ENCODE assay signal across 8 mouse cellular contexts in genomic region chr13:21778814-21779766, GRCm38 (mm10). TPM values are rescaled to one million over a fixed set of nuclear protein-coding genes. Genes with fewer than 3 reads are reported as not detected.
A peak's percentile ranks its signal among the peaks of the same experiment; 100 is the strongest.
DNase-seq lines count a peak whose midpoint lies in the region; ATAC-seq and TF ChIP-seq lines count a peak whose summit lies in the region.

No protein-coding gene starts in this region.

- peak; percentile 94 for DNase-seq in CH12.LX (ENCODE audit: extremely low read depth)
- peak; percentile 92 for DNase-seq in c-Kit-positive CD71-positive TER-119-negative erythroid progenitor cells, embryonic 14.5 days (ENCODE audit: low read depth)
- peak; percentile 83 for DNase-seq in forebrain, embryonic 11.5 days (ENCODE audit: low spot score)
- DNase-seq in heart, postnatal 0 days (ENCODE audit: low spot score), result peak; percentile 94
- peak; percentile 70 to 79 for DNase-seq in kidney, postnatal 36 days
- DNase-seq in liver, embryonic 14.5 days (ENCODE audit: low read depth in 3 of 3, low spot score in 3 of 3), result peak; percentile 88 to 92 (median 91)
- DNase-seq in neural tube, embryonic 10.5 days (ENCODE audit: extremely low spot score, low spot score), result peak; percentile 79

- no peak for TF ChIP-seq CTCF in CH12.LX (conservative IDR thresholded peaks at IDR 0.05 in 1 of 2, IDR thresholded peaks at IDR 0.05 in 1 of 2; ENCODE audit: low read depth in 2 of 2, low read length in 2 of 2)
- TF ChIP-seq CTCF in heart, postnatal 0 days (IDR thresholded peaks at IDR 0.05; ENCODE audit: low read depth), result no peak
- TF ChIP-seq CTCF in liver, embryonic 14.5 days (IDR thresholded peaks at IDR 0.05; ENCODE audit: low read depth), result no peak

- no peaks in the 10 kb centered on the region for H3K27me3 ChIP-seq in CH12.LX (replicated peaks)
- no peaks in the 10 kb centered on the region for H3K27me3 ChIP-seq in forebrain, embryonic 11.5 days (ENCODE audit: control insufficient read depth, insufficient read depth, low read length)
- H3K27me3 ChIP-seq in heart, postnatal 0 days (ENCODE audit: control insufficient read depth, insufficient read depth, low read length), result no peaks in the 10 kb centered on the region
- no peaks in the 10 kb centered on the region for H3K27me3 ChIP-seq in liver, embryonic 14.5 days (ENCODE audit: control insufficient read depth, insufficient read depth, low read length)
- no peaks in the 10 kb centered on the region for H3K27me3 ChIP-seq in stomach, embryonic 16.5 days (ENCODE audit: control insufficient read depth, insufficient read depth, low read length)

- TF ChIP-seq POLR2A in CH12.LX (IDR thresholded peaks at IDR 0.05; ENCODE audit: low read depth, low read length), result peak; percentile 78

- H3K27ac ChIP-seq in CH12.LX (ENCODE audit: insufficient read depth, low read depth), result peak overlapping the region; percentile 97
- H3K27ac ChIP-seq in forebrain, embryonic 11.5 days (ENCODE audit: low read depth, low read length), result peak overlapping the region; percentile 99
- peak overlapping the region; percentile 82 for H3K27ac ChIP-seq in heart, postnatal 0 days (ENCODE audit: low read depth)
- H3K27ac ChIP-seq in liver, embryonic 14.5 days, result peak overlapping the region; percentile 97
- H3K27ac ChIP-seq in stomach, embryonic 16.5 days (ENCODE audit: low read length), result peak overlapping the region; percentile 96

- ATAC-seq in forebrain, embryonic 11.5 days (replicated peaks; ENCODE audit: low FRiP score), result peak; percentile 77
- ATAC-seq in heart, postnatal 0 days (ENCODE audit: insufficient read depth, low read depth), result peak; percentile 80
- ATAC-seq in liver, embryonic 14.5 days (ENCODE audit: insufficient read depth), result peak; percentile 65
- peak; percentile 88 for ATAC-seq in stomach, embryonic 16.5 days (ENCODE audit: insufficient read depth, low FRiP score)

- H3K9me3 ChIP-seq in CH12.LX (replicated peaks; ENCODE audit: low read length), result no peaks in the 10 kb centered on the region
- H3K9me3 ChIP-seq in forebrain, embryonic 11.5 days (ENCODE audit: control insufficient read depth, low read length), result no peaks in the 10 kb centered on the region
- no peaks in the 10 kb centered on the region for H3K9me3 ChIP-seq in heart, postnatal 0 days (replicated peaks; ENCODE audit: control insufficient read depth, low read length)
- no peaks in the 10 kb centered on the region for H3K9me3 ChIP-seq in liver, embryonic 14.5 days (ENCODE audit: control insufficient read depth, low read length)
- no peaks in the 10 kb centered on the region for H3K9me3 ChIP-seq in stomach, embryonic 16.5 days (replicated peaks; ENCODE audit: control insufficient read depth, low read length)

- no peaks in the 10 kb centered on the region; the same call in 1 of the 2 replicates for H3K79me2 ChIP-seq in CH12.LX (replicated peaks; ENCODE audit: control insufficient read depth, extremely low read depth, insufficient read depth, poor library complexity, severe bottlenecking)

- TF ChIP-seq EP300 in CH12.LX (IDR thresholded peaks at IDR 0.05; ENCODE audit: low read length), result no peak
- TF ChIP-seq EP300 in heart, postnatal 0 days (IDR thresholded peaks at IDR 0.05; ENCODE audit: low read depth), result no peak
- TF ChIP-seq EP300 in liver, embryonic 14.5 days (IDR thresholded peaks at IDR 0.05; ENCODE audit: low read depth), result no peak; the same call in none of the 2 replicates

- in situ Hi-C loops in CH12.LX (cut with MboI; ENCODE audit: low pct_ligation_motif_present, low pct_unique_long_range_greater_than_20kb, low sequenced_read_pairs), result no loop called here

- peaks cover 6 to 24% of the 10 kb centered on the region in 2 experiments; a peak in 3 of 4 replicates for H3K4me1 ChIP-seq in CH12.LX (ENCODE audit: control insufficient read depth in 1 of 2, insufficient read depth in 2 of 2)
- no peaks in the 10 kb centered on the region for H3K4me1 ChIP-seq in forebrain, embryonic 11.5 days (replicated peaks; ENCODE audit: control insufficient read depth, insufficient read depth, low read length)
- H3K4me1 ChIP-seq in heart, postnatal 0 days (ENCODE audit: control insufficient read depth, insufficient read depth), result peaks cover 18% of the 10 kb centered on the region
- H3K4me1 ChIP-seq in liver, embryonic 14.5 days (replicated peaks; ENCODE audit: control insufficient read depth in 2 of 2, insufficient read depth in 2 of 2, low read length in 1 of 2), result peaks cover 21 to 25% of the 10 kb centered on the region in 2 experiments
- peaks cover 27% of the 10 kb centered on the region for H3K4me1 ChIP-seq in stomach, embryonic 16.5 days (ENCODE audit: control insufficient read depth, insufficient read depth, low read length)

- H3K36me3 ChIP-seq in CH12.LX (replicated peaks in 1 of 2; ENCODE audit: control insufficient read depth in 1 of 2, insufficient read depth in 1 of 2, low read length in 1 of 2), result no peaks in the 10 kb centered on the region
- no peaks in the 10 kb centered on the region for H3K36me3 ChIP-seq in forebrain, embryonic 11.5 days (ENCODE audit: control insufficient read depth, insufficient read depth, low read length)
- H3K36me3 ChIP-seq in heart, postnatal 0 days (replicated peaks; ENCODE audit: control insufficient read depth, insufficient read depth, low read length), result no peaks in the 10 kb centered on the region
- no peaks in the 10 kb centered on the region for H3K36me3 ChIP-seq in liver, embryonic 14.5 days (replicated peaks; ENCODE audit: control insufficient read depth, insufficient read depth, low read depth)
- no peaks in the 10 kb centered on the region for H3K36me3 ChIP-seq in stomach, embryonic 16.5 days (ENCODE audit: control insufficient read depth, insufficient read depth, low read length)

- peak overlapping the region; percentile 59 to 72 (median 59) for H3K4me3 ChIP-seq in CH12.LX (replicated peaks in 1 of 3; ENCODE audit: low read depth in 2 of 3, low read length in 2 of 3, poor library complexity in 1 of 3)
- peak overlapping the region; percentile 54 for H3K4me3 ChIP-seq in forebrain, embryonic 11.5 days (ENCODE audit: low read depth, low read length)
- H3K4me3 ChIP-seq in heart, postnatal 0 days (ENCODE audit: low read depth, low read length), result peak overlapping the region; percentile 64
- peak overlapping the region; percentile 72 to 93 for H3K4me3 ChIP-seq in liver, embryonic 14.5 days (ENCODE audit: insufficient read depth in 1 of 2, low read depth in 2 of 2, low read length in 2 of 2)
- peak overlapping the region; percentile 52 for H3K4me3 ChIP-seq in stomach, embryonic 16.5 days (replicated peaks; ENCODE audit: low read length)

- WGBS in forebrain, embryonic 11.5 days, result 5% methylated on average over 33 of the region's 33 CpGs
- WGBS in heart, postnatal 0 days, result 6% methylated on average over 33 of the region's 33 CpGs
- WGBS in liver, embryonic 14.5 days (ENCODE audit: insufficient replicate concordance), result 4% methylated on average over 33 of the region's 33 CpGs
- WGBS in stomach, embryonic 16.5 days, result 2% methylated on average over 33 of the region's 33 CpGs

- dilution Hi-C loops in CH12.LX (cut with MboI; ENCODE audit: extremely low pct_ligation_motif_present, extremely low pct_unique_long_range_greater_than_20kb, low sequenced_read_pairs), result no loop called here

- H3K9ac ChIP-seq in CH12.LX (ENCODE audit: insufficient read depth, low read depth), result peak overlapping the region; percentile 95
- peak overlapping the region; percentile 91 for H3K9ac ChIP-seq in forebrain, embryonic 11.5 days (ENCODE audit: low read length)
- peak overlapping the region; percentile 67 for H3K9ac ChIP-seq in heart, postnatal 0 days (replicated peaks; ENCODE audit: low read depth, low read length)
- H3K9ac ChIP-seq in liver, embryonic 14.5 days (replicated peaks), result peak overlapping the region; percentile 98
- peak overlapping the region; percentile 85 for H3K9ac ChIP-seq in stomach, embryonic 16.5 days (ENCODE audit: low read length)

- peak overlapping the region; percentile 65 for H3K4me2 ChIP-seq in CH12.LX (ENCODE audit: insufficient read depth, low read depth, poor library complexity, severe bottlenecking)
- peak overlapping the region; percentile 76 for H3K4me2 ChIP-seq in forebrain, embryonic 11.5 days (ENCODE audit: low read depth, low read length, severe bottlenecking)
- H3K4me2 ChIP-seq in heart, postnatal 0 days (ENCODE audit: low read depth, low read length), result peak overlapping the region; percentile 86
- peak overlapping the region; percentile 90 for H3K4me2 ChIP-seq in liver, embryonic 14.5 days (ENCODE audit: low read depth)
- peak overlapping the region; percentile 93 for H3K4me2 ChIP-seq in stomach, embryonic 16.5 days (ENCODE audit: low read depth, low read length)

- no peak for TF ChIP-seq RAD21 in CH12.LX (IDR thresholded peaks at IDR 0.05; ENCODE audit: low read depth, low read length)

RNA-seq across cellular contexts. Expression of gene Hist1h1b, which starts 1.3 kb away (rescaled TPM):
- 1,032 and 1,397 TPM in 2 replicates for total RNA-seq in CH12.LX (2012; rRNA removed)
- 12.2 and 16.6 TPM in 2 replicates for total RNA-seq in CH12.LX (2014; rRNA removed)
- polyA plus RNA-seq in CH12.LX (2012; ENCODE audit: insufficient read length, low read depth), result 0.71 and 1.9 TPM in 2 replicates
- 20.4 and 20.6 TPM in 2 replicates for polyA plus RNA-seq in forebrain, embryonic 11.5 days (2014; fragmentation: Nextera tagmentation; extraction: Ambion mirVana)
- 356 and 550 TPM in 2 replicates for total RNA-seq in heart, postnatal 0 days (2014; rRNA removed; ENCODE audit: low replicate concordance)
- polyA plus RNA-seq in heart, postnatal 0 days (2015; fragmentation: Nextera tagmentation; extraction: Ambion mirVana), result 4.7 and 5.4 TPM in 2 replicates
- polyA plus RNA-seq in liver, embryonic 14.5 days (2012; rRNA removed), result 8.2 and 9.4 TPM in 2 replicates
- 19.7 and 20.6 TPM in 2 replicates for polyA plus RNA-seq in liver, embryonic 14.5 days (2014; fragmentation: Nextera tagmentation; extraction: Ambion mirVana)
- polyA plus RNA-seq in stomach, embryonic 16.5 days (2015; fragmentation: Nextera tagmentation; extraction: Ambion mirVana), result 9.6 and 10.6 TPM in 2 replicates

RNA-seq across cellular contexts. Expression of gene Hist1h3i, which starts 4.1 kb away (rescaled TPM):
- total RNA-seq in CH12.LX (2012; rRNA removed) (797 and 828 TPM in 2 replicates), CH12.LX (2014; rRNA removed) (7.7 and 21.2 TPM in 2 replicates)
- polyA plus RNA-seq in CH12.LX (2012; ENCODE audit: insufficient read length, low read depth), result 2.0 and 14.3 TPM in 2 replicates
- 298 and 312 TPM in 2 replicates for polyA plus RNA-seq in forebrain, embryonic 11.5 days (2014; fragmentation: Nextera tagmentation; extraction: Ambion mirVana)
- total RNA-seq in heart, postnatal 0 days (2014; rRNA removed; ENCODE audit: low replicate concordance), result 602 and 1,805 TPM in 2 replicates
- polyA plus RNA-seq in heart, postnatal 0 days (2015; fragmentation: Nextera tagmentation; extraction: Ambion mirVana), result 21.5 and 25.8 TPM in 2 replicates
- 37.6 and 93.8 TPM in 2 replicates for polyA plus RNA-seq in liver, embryonic 14.5 days (2012; rRNA removed)
- 299 and 331 TPM in 2 replicates for polyA plus RNA-seq in liver, embryonic 14.5 days (2014; fragmentation: Nextera tagmentation; extraction: Ambion mirVana)
- polyA plus RNA-seq in stomach, embryonic 16.5 days (2015; fragmentation: Nextera tagmentation; extraction: Ambion mirVana), result 59.9 and 94.5 TPM in 2 replicates

RNA-seq across cellular contexts. Expression of gene Hist1h2an, which starts 7.9 kb away (rescaled TPM):
- total RNA-seq in CH12.LX (2012; rRNA removed) (792 and 1,025 TPM in 2 replicates), CH12.LX (2014; rRNA removed) (3.0 and 4.7 TPM in 2 replicates)
- polyA plus RNA-seq in CH12.LX (2012; ENCODE audit: insufficient read length, low read depth), result 7.1 TPM in 1 of 2 replicates, not detected in the other
- 5.0 and 5.9 TPM in 2 replicates for polyA plus RNA-seq in forebrain, embryonic 11.5 days (2014; fragmentation: Nextera tagmentation; extraction: Ambion mirVana)
- total RNA-seq in heart, postnatal 0 days (2014; rRNA removed; ENCODE audit: low replicate concordance), result 677 and 1,354 TPM in 2 replicates
- polyA plus RNA-seq in heart, postnatal 0 days (2015; fragmentation: Nextera tagmentation; extraction: Ambion mirVana), result 1.8 and 3.3 TPM in 2 replicates
- 10.9 and 22.9 TPM in 2 replicates for polyA plus RNA-seq in liver, embryonic 14.5 days (2012; rRNA removed)
- 12.7 and 14.7 TPM in 2 replicates for polyA plus RNA-seq in liver, embryonic 14.5 days (2014; fragmentation: Nextera tagmentation; extraction: Ambion mirVana)
- 1.9 and 2.6 TPM in 2 replicates for polyA plus RNA-seq in stomach, embryonic 16.5 days (2015; fragmentation: Nextera tagmentation; extraction: Ambion mirVana)

RNA-seq across cellular contexts. Expression of gene Hist1h2bp, which starts 8.2 kb away (rescaled TPM):
- total RNA-seq in CH12.LX (2012; rRNA removed), result 476 and 510 TPM in 2 replicates
- total RNA-seq in CH12.LX (2014; rRNA removed), result 2.7 and 3.6 TPM in 2 replicates
- polyA plus RNA-seq in CH12.LX (2012; ENCODE audit: insufficient read length, low read depth), result 0.60 and 1.3 TPM in 2 replicates
- polyA plus RNA-seq in forebrain, embryonic 11.5 days (2014; fragmentation: Nextera tagmentation; extraction: Ambion mirVana), result 3.0 and 3.1 TPM in 2 replicates
- 250 and 332 TPM in 2 replicates for total RNA-seq in heart, postnatal 0 days (2014; rRNA removed; ENCODE audit: low replicate concordance)
- polyA plus RNA-seq in heart, postnatal 0 days (2015; fragmentation: Nextera tagmentation; extraction: Ambion mirVana), result 0.34 and 0.55 TPM in 2 replicates
- polyA plus RNA-seq in liver, embryonic 14.5 days (2012; rRNA removed), result 2.6 and 4.2 TPM in 2 replicates
- polyA plus RNA-seq in liver, embryonic 14.5 days (2014; fragmentation: Nextera tagmentation; extraction: Ambion mirVana), result 3.0 and 4.1 TPM in 2 replicates
- 0.77 and 1.4 TPM in 2 replicates for polyA plus RNA-seq in stomach, embryonic 16.5 days (2015; fragmentation: Nextera tagmentation; extraction: Ambion mirVana)

RNA-seq across cellular contexts. Expression of gene Hist1h2bn, which starts 25.2 kb away (rescaled TPM):
- total RNA-seq in CH12.LX (2012; rRNA removed), result 1,563 and 1,639 TPM in 2 replicates
- total RNA-seq in CH12.LX (2014; rRNA removed), result 16.5 and 24.0 TPM in 2 replicates
- polyA plus RNA-seq in CH12.LX (2012; ENCODE audit: insufficient read length, low read depth), result 2.6 and 3.1 TPM in 2 replicates
- polyA plus RNA-seq in forebrain, embryonic 11.5 days (2014; fragmentation: Nextera tagmentation; extraction: Ambion mirVana), result 1.9 and 2.5 TPM in 2 replicates
- 1,069 and 1,692 TPM in 2 replicates for total RNA-seq in heart, postnatal 0 days (2014; rRNA removed; ENCODE audit: low replicate concordance)
- 0.94 and 2.5 TPM in 2 replicates for polyA plus RNA-seq in heart, postnatal 0 days (2015; fragmentation: Nextera tagmentation; extraction: Ambion mirVana)
- 25.2 and 29.5 TPM in 2 replicates for polyA plus RNA-seq in liver, embryonic 14.5 days (2012; rRNA removed)
- 5.4 and 5.7 TPM in 2 replicates for polyA plus RNA-seq in liver, embryonic 14.5 days (2014; fragmentation: Nextera tagmentation; extraction: Ambion mirVana)
- polyA plus RNA-seq in stomach, embryonic 16.5 days (2015; fragmentation: Nextera tagmentation; extraction: Ambion mirVana), result 1.3 and 2.9 TPM in 2 replicates

Comparison
In these comparisons a context has a peak if more than half of its experiments do, and no peak if none do; other contexts are left out.
1. Peak in every context shown above with its lines: DNase-seq, ATAC-seq, H3K4me3 ChIP-seq and H3K27ac ChIP-seq.